Mouse (Mus musculus) heart, embryonic 12.5 days (tissue): ENCODE data around the gene Ccdc191. TPM values are rescaled to one million over a fixed set of nuclear protein-coding genes. Genes with fewer than 3 reads are reported as not detected.

Experiments
- ATAC-seq: fragments of 200-750 bp; cut with Nextera tagmentation; 2 replicates; pipeline ENCODE4 v1.8.0; 2017; ENCODE audit warnings: moderate TSS enrichment, moderate library complexity; ENCODE audit not compliant: insufficient number of reproducible peaks, low FRiP score
- H3K27ac ChIP-seq: fragments of 300-500 bp; sonication (generic); 2 replicates; pipeline ENCODE4 v1.5.1; 2016; ENCODE audit warnings: mild to moderate bottlenecking, moderate library complexity; ENCODE audit not compliant: poor library complexity, severe bottlenecking
- H3K27me3 ChIP-seq: fragments of 300-500 bp; sonication (generic); replicated peaks from 2 replicates; pipeline ENCODE4 v1.6.1; 2016; ENCODE audit warnings: mild to moderate bottlenecking, moderate library complexity
- H3K36me3 ChIP-seq: fragments of 300-500 bp; sonication (generic); 2 replicates; pipeline ENCODE4 v1.6.1; 2016; ENCODE audit warnings: mild to moderate bottlenecking, moderate library complexity
- H3K4me1 ChIP-seq: fragments of 300-500 bp; sonication (generic); replicated peaks from 2 replicates; pipeline ENCODE4 v1.6.1; 2016; ENCODE audit warnings: mild to moderate bottlenecking
- H3K4me2 ChIP-seq: fragments of 300-500 bp; sonication (generic); 2 replicates; pipeline ENCODE4 v1.6.1; 2016; ENCODE audit warnings: mild to moderate bottlenecking, moderate library complexity
- H3K4me3 ChIP-seq: fragments of 300-500 bp; sonication (generic); 2 replicates; pipeline ENCODE4 v1.5.1; 2016; ENCODE audit warnings: mild to moderate bottlenecking
- H3K9ac ChIP-seq: fragments of 300-500 bp; sonication (generic); 2 replicates; pipeline ENCODE4 v1.6.1; 2016; ENCODE audit warnings: mild to moderate bottlenecking, moderate library complexity
- H3K9me3 ChIP-seq: fragments of 300-500 bp; sonication (generic); replicated peaks from 2 replicates; pipeline ENCODE4 v1.6.1; 2016; ENCODE audit warnings: mild to moderate bottlenecking, moderate library complexity
- WGBS: fragments of 180-500 bp; shearing (Covaris S2); methylation state at CpG from one replicate; pipeline ENCODE4 v1.1.7; 2016; 5-methylcytosine and 5-hydroxymethylcytosine counted together
- polyA plus RNA-seq: library from polyadenylated mRNA; unstranded; fragments of >200 nt; fragmentation: Nextera tagmentation; extraction: Ambion mirVana; gene quantifications from 2 replicates; pipeline ENCODE4 v1.2.1, GENCODE M21; 2016

Ccdc191 gene
- polyA plus RNA-seq, 1 experiment from 2014 or later = 8.1 TPM

- no peaks in the 10 kb centered on the region for H3K9me3 ChIP-seq
- 87% methylated on average over 4 of the region's 4 CpGs for WGBS
- H3K27me3 ChIP-seq = no peaks in the 10 kb centered on the region
- no peaks in the 10 kb centered on the region for H3K4me1 ChIP-seq
- H3K36me3 ChIP-seq = 0 out of 2 replicates have a peak, but pooled peaks cover 9% of the 10 kb centered on the region
- no peak for ATAC-seq
- H3K4me3 ChIP-seq = no peak overlapping the region
- no peak overlapping the region for H3K27ac ChIP-seq
- H3K9ac ChIP-seq = no peak overlapping the region
- no peak overlapping the region for H3K4me2 ChIP-seq
Measured at GRCm38 (mm10) chr16:43958038-43958437, 68.4 kb downstream of the Ccdc191 start.

- ATAC-seq = no peak
- 86% methylated on average over 9 of the region's 9 CpGs for WGBS
- 0 out of 2 replicates have a peak, but pooled peaks cover 4% of the 10 kb centered on the region for H3K36me3 ChIP-seq
Measured at GRCm38 (mm10) chr16:43963291-43963690, 73.7 kb downstream of the Ccdc191 start.

GRCm38 (mm10) chr16:43963780-43964179, 74.2 kb downstream of the Ccdc191 start:
- Histone ChIP-seq H3K27ac (no peak overlapping the region), H3K9ac (no peak overlapping the region), H3K27me3 (no peaks in the 10 kb centered on the region), H3K36me3 (0 out of 2 replicates have a peak, but pooled peaks cover 4% of the 10 kb centered on the region), H3K4me1 (no peaks in the 10 kb centered on the region), H3K4me3 (no peak overlapping the region), H3K9me3 (no peaks in the 10 kb centered on the region), H3K4me2 (no peak overlapping the region)
- WGBS = 72% methylated on average over 3 of the region's 3 CpGs
- ATAC-seq = no peak

More at GRCm38 (mm10) chr16:43963291-43963690, 73.7 kb downstream of the Ccdc191 start:
- Histone ChIP-seq H3K4me2 (no peak overlapping the region), H3K27ac (no peak overlapping the region), H3K9ac (no peak overlapping the region), H3K4me3 (no peak overlapping the region), H3K27me3 (no peaks in the 10 kb centered on the region), H3K4me1 (no peaks in the 10 kb centered on the region), H3K9me3 (no peaks in the 10 kb centered on the region)

GRCm38 (mm10) chr16:43965781-43966389, 76.3 kb downstream of the Ccdc191 start:
- Histone ChIP-seq H3K4me2 (no peak overlapping the region), H3K4me3 (no peak overlapping the region), H3K36me3 (no peaks in the 10 kb centered on the region), H3K9ac (no peak overlapping the region), H3K27ac (no peak overlapping the region), H3K9me3 (no peaks in the 10 kb centered on the region), H3K4me1 (no peaks in the 10 kb centered on the region), H3K27me3 (no peaks in the 10 kb centered on the region)
- no peak for ATAC-seq
- WGBS = 83% methylated on average over 13 of the region's 13 CpGs

- Histone ChIP-seq H3K9me3 (no peaks in the 10 kb centered on the region), H3K4me3 (no peak overlapping the region), H3K36me3 (no peaks in the 10 kb centered on the region), H3K27me3 (no peaks in the 10 kb centered on the region), H3K4me1 (no peaks in the 10 kb centered on the region), H3K27ac (no peak overlapping the region), H3K4me2 (no peak overlapping the region), H3K9ac (no peak overlapping the region)
- 79% methylated on average over 3 of the region's 3 CpGs for WGBS
- 0 out of 2 replicates have a peak, but pooled peaks have one; percentile 36 for ATAC-seq
Measured at GRCm38 (mm10) chr16:43970426-43970825, 80.8 kb downstream of the Ccdc191 start.

- Histone ChIP-seq H3K9ac (no peak overlapping the region), H3K4me3 (no peak overlapping the region), H3K4me1 (no peaks in the 10 kb centered on the region), H3K27me3 (peaks cover 2% of the 10 kb centered on the region; the same call in 1 of the 2 replicates), H3K9me3 (no peaks in the 10 kb centered on the region), H3K4me2 (no peak overlapping the region), H3K27ac (no peak overlapping the region), H3K36me3 (no peaks in the 10 kb centered on the region)
- WGBS = 86% methylated on average over 11 of the region's 11 CpGs
- ATAC-seq = no peak
Measured at GRCm38 (mm10) chr16:43971189-43971588, 81.6 kb downstream of the Ccdc191 start.

GRCm38 (mm10) chr16:43971741-43972140, 82.1 kb downstream of the Ccdc191 start:
- WGBS = 84% methylated on average over 9 of the region's 9 CpGs
- Histone ChIP-seq H3K9ac (no peak overlapping the region), H3K27me3 (peaks cover 7% of the 10 kb centered on the region; the same call in 1 of the 2 replicates), H3K4me1 (no peaks in the 10 kb centered on the region), H3K4me3 (no peak overlapping the region), H3K36me3 (no peaks in the 10 kb centered on the region), H3K9me3 (no peaks in the 10 kb centered on the region), H3K27ac (no peak overlapping the region), H3K4me2 (no peak overlapping the region)
- ATAC-seq = no peak

GRCm38 (mm10) chr16:43972391-43972790, 82.8 kb downstream of the Ccdc191 start:
- no peak overlapping the region for H3K9ac ChIP-seq
- no peak overlapping the region for H3K4me3 ChIP-seq
- H3K4me2 ChIP-seq = no peak overlapping the region
- no peak overlapping the region for H3K27ac ChIP-seq
- WGBS = 86% methylated on average over 2 of the region's 2 CpGs
- no peaks in the 10 kb centered on the region for H3K9me3 ChIP-seq
- no peak for ATAC-seq
- H3K36me3 ChIP-seq = no peaks in the 10 kb centered on the region
- H3K27me3 ChIP-seq = peaks cover 7% of the 10 kb centered on the region
- H3K4me1 ChIP-seq = no peaks in the 10 kb centered on the region

DNA sequence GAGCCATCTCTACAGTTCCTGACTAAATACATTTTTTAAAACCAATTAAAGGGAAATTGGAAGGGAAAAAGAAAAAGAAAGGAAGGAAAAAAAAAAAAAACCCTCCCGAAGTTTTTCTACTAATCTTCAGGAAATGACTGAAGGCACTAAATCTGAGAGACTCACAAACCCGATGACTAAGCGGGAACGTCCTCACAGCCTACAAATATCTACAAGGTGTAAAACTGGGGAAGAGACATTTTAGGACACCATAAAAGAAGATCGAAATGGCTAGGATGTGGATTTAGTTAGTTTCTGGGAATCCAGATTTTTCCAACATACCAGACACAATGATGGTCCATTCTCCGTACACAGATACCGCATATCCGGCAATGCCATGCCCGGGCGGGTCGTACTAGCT, 83.5 kb downstream of the Ccdc191 start:
- WGBS = 85% methylated on average over 11 of the region's 11 CpGs
- no peak overlapping the region for H3K9ac ChIP-seq
- no peak overlapping the region for H3K27ac ChIP-seq
- ATAC-seq = no peak
- no peak overlapping the region for H3K4me2 ChIP-seq
- H3K9me3 ChIP-seq = no peaks in the 10 kb centered on the region
- no peaks in the 10 kb centered on the region for H3K4me1 ChIP-seq
- H3K36me3 ChIP-seq = no peaks in the 10 kb centered on the region
- no peak overlapping the region for H3K4me3 ChIP-seq
- H3K27me3 ChIP-seq = peaks cover 7% of the 10 kb centered on the region

- H3K4me1 ChIP-seq = 0 out of 2 replicates have a peak, but pooled peaks cover under 1% of the 10 kb centered on the region
- 78% methylated on average over 22 of the region's 22 CpGs for WGBS
- H3K27ac ChIP-seq = no peak overlapping the region
- H3K27me3 ChIP-seq = peaks cover 7% of the 10 kb centered on the region
- H3K36me3 ChIP-seq = no peaks in the 10 kb centered on the region
- H3K9me3 ChIP-seq = no peaks in the 10 kb centered on the region
- ATAC-seq = no peak
- H3K9ac ChIP-seq = no peak overlapping the region
- no peak overlapping the region for H3K4me3 ChIP-seq
- no peak overlapping the region for H3K4me2 ChIP-seq
Measured at GRCm38 (mm10) chr16:43973606-43974220, 84.1 kb downstream of the Ccdc191 start.

DNA sequence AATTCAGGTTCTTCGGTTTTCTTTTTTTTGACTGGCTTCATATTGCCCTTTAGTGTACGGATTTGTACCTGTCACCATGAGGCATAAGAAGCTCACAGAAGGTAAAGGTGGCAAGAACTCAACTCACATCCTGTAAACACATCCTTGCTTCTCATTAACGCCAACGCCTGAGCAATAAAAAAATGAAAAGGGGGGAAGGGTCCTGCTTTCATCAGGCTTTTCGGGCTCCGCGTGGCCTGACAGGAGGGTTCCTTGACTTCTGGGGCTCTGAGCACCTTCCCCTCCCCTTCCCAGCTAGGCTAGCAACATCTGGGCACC, 89.4 kb downstream of the Ccdc191 start:
- ATAC-seq = no peak
- Histone ChIP-seq H3K27me3 (peaks cover 15% of the 10 kb centered on the region), H3K4me3 (peak overlapping the region; percentile 69), H3K36me3 (no peaks in the 10 kb centered on the region), H3K4me1 (peaks cover 9% of the 10 kb centered on the region), H3K4me2 (peak overlapping the region; percentile 100), H3K9me3 (no peaks in the 10 kb centered on the region), H3K9ac (peak overlapping the region; percentile 67), H3K27ac (no peak overlapping the region)
- 23% methylated on average over 7 of the region's 7 CpGs for WGBS
